In the genomic region with DNA sequence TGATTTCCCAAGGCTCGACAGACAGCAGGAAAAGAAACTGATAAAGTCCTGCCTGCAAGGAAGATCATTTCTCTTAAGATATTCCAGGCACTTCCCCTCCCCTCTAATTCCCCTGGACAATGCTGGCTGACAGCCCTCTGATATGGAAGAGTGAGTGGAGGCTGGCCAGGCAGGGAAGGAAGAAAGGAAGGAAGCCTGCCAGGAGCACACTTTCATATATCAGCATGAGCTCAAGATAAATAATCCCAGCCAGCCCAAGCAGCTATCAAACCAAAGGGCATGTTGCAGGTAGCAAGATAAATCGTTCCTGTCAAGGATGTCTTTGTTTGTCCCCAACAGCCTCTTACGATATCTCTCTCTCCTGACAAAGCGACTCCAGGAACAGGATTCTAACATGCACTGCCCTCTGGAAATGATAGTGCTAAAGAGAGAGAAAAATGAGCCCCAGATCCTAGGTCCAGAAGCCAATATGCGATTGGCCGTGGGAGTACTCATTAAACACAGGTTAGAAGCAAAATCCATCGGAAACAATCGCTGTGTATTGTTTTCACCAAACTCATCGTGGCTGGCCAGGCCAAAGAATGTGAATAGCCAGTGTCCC, we compare ENCODE assay signal across 11 mouse cellular contexts. TPM values are rescaled to one million over a fixed set of nuclear protein-coding genes. Genes with fewer than 3 reads are reported as not detected.
DNase-seq lines count a peak whose midpoint lies in the region; ATAC-seq and TF ChIP-seq lines count a peak whose summit lies in the region.
"Had no signal": no experiment of that assay in that cellular context is flagged by ENCODE, and none has a peak within 500 bp of the region (broad histone marks: within the 10 kb centered on the region; RNA-seq: fewer than 3 reads in every experiment).

No protein-coding gene starts in this region.

- H3K27me3 ChIP-seq in heart, embryonic 11.5 days (ENCODE audit: control insufficient read depth, insufficient read depth, low read length), result no peaks in the 10 kb centered on the region
- H3K27me3 ChIP-seq in hindbrain, embryonic 15.5 days, result no peaks in the 10 kb centered on the region
- H3K27me3 ChIP-seq in lung, embryonic 15.5 days, result no peaks in the 10 kb centered on the region
- no peaks in the 10 kb centered on the region for H3K27me3 ChIP-seq in stomach, postnatal 0 days (ENCODE audit: control insufficient read depth, insufficient read depth, low read length)

- peak overlapping the region; percentile 45 for H3K4me2 ChIP-seq in heart, embryonic 11.5 days
- no peak overlapping the region for H3K4me2 ChIP-seq in hindbrain, embryonic 15.5 days
- no peak overlapping the region; the same call in 1 of the 2 replicates for H3K4me2 ChIP-seq in lung, embryonic 15.5 days
- no peak overlapping the region for H3K4me2 ChIP-seq in stomach, postnatal 0 days (replicated peaks; ENCODE audit: low read depth)
- H3K4me2 ChIP-seq: midbrain, embryonic 12.5 days had no signal

- 0 out of 2 replicates have a peak overlapping the region, but pooled peaks have one; percentile 3 for H3K9ac ChIP-seq in heart, embryonic 11.5 days (ENCODE audit: low read depth, low read length)
- H3K9ac ChIP-seq in hindbrain, embryonic 15.5 days, result no peak overlapping the region
- no peak overlapping the region for H3K9ac ChIP-seq in lung, embryonic 15.5 days
- H3K9ac ChIP-seq in stomach, postnatal 0 days (ENCODE audit: low read length), result no peak overlapping the region
- H3K9ac ChIP-seq: midbrain, embryonic 12.5 days had no signal

- DNase-seq in heart, adult 18-20 months, result peak; percentile 24 to 60
- no peak for DNase-seq in heart, adult 8-10 months (ENCODE audit: low spot score)
- no peak for DNase-seq in stomach, postnatal 0 days (ENCODE audit: low spot score)
- no peak for DNase-seq in ovary, postnatal 10 days (ENCODE audit: low spot score)
- DNase-seq in Muller cell, postnatal 12 days (ENCODE audit: inconsistent ontology term), result no peak

- H3K9me3 ChIP-seq in heart, embryonic 11.5 days (replicated peaks; ENCODE audit: control insufficient read depth, low read length), result no peaks in the 10 kb centered on the region
- no peaks in the 10 kb centered on the region for H3K9me3 ChIP-seq in hindbrain, embryonic 15.5 days
- no peaks in the 10 kb centered on the region for H3K9me3 ChIP-seq in lung, embryonic 15.5 days
- no peaks in the 10 kb centered on the region for H3K9me3 ChIP-seq in stomach, postnatal 0 days (ENCODE audit: control insufficient read depth, low read length)
- H3K9me3 ChIP-seq: embryonic facial prominence, embryonic 10.5 days; midbrain, embryonic 12.5 days had no signal

- TF ChIP-seq EP300 in stomach, postnatal 0 days (optimal IDR thresholded peaks at IDR 0.05), result no peak

- no peak overlapping the region for H3K4me3 ChIP-seq in heart, embryonic 11.5 days (ENCODE audit: low read depth, low read length)
- no peak overlapping the region for H3K4me3 ChIP-seq in hindbrain, embryonic 15.5 days
- no peak overlapping the region for H3K4me3 ChIP-seq in lung, embryonic 15.5 days
- H3K4me3 ChIP-seq in stomach, postnatal 0 days (ENCODE audit: low read depth, low read length), result no peak overlapping the region
- H3K4me3 ChIP-seq: embryonic facial prominence, embryonic 10.5 days; midbrain, embryonic 12.5 days had no signal

- ATAC-seq in heart, embryonic 11.5 days (replicated peaks; ENCODE audit: insufficient number of reproducible peaks, low FRiP score, low TSS enrichment), result peak; percentile 81
- peak; percentile 47; the same call in 1 of the 2 replicates for ATAC-seq in hindbrain, embryonic 15.5 days (ENCODE audit: low FRiP score, low read depth)
- ATAC-seq in lung, embryonic 15.5 days (ENCODE audit: borderline replicate concordance, extremely low read depth, low FRiP score, low TSS enrichment), result peak; percentile 62; the same call in 1 of the 2 replicates
- ATAC-seq in stomach, postnatal 0 days (ENCODE audit: low FRiP score, low TSS enrichment), result no peak
- ATAC-seq: forebrain, embryonic 16.5 days had no signal

- 17% methylated on average over 9 of the region's 9 CpGs for WGBS in heart, embryonic 11.5 days (ENCODE audit: insufficient replicate concordance)
- WGBS in hindbrain, embryonic 15.5 days, result 59% methylated on average over 9 of the region's 9 CpGs
- WGBS in lung, embryonic 15.5 days, result 27% methylated on average over 9 of the region's 9 CpGs
- 29% methylated on average over 9 of the region's 9 CpGs for WGBS in stomach, postnatal 0 days

- peaks cover 16% of the 10 kb centered on the region for H3K4me1 ChIP-seq in heart, embryonic 11.5 days (ENCODE audit: control insufficient read depth, insufficient read depth, low read length)
- peaks cover 8% of the 10 kb centered on the region for H3K4me1 ChIP-seq in hindbrain, embryonic 15.5 days (replicated peaks)
- H3K4me1 ChIP-seq in lung, embryonic 15.5 days, result peaks cover 10% of the 10 kb centered on the region; the same call in 1 of the 2 replicates
- H3K4me1 ChIP-seq in stomach, postnatal 0 days (replicated peaks; ENCODE audit: control insufficient read depth, insufficient read depth), result no peaks in the 10 kb centered on the region; the same call in 1 of the 2 replicates
- H3K4me1 ChIP-seq: midbrain, embryonic 12.5 days had no signal

- H3K27ac ChIP-seq in heart, embryonic 11.5 days (ENCODE audit: low read depth, low read length), result peak overlapping the region; percentile 54; the same call in 1 of the 2 replicates
- peak overlapping the region; percentile 21; the same call in 1 of the 2 replicates for H3K27ac ChIP-seq in hindbrain, embryonic 15.5 days (replicated peaks)
- H3K27ac ChIP-seq in lung, embryonic 15.5 days, result no peak overlapping the region; the same call in 1 of the 2 replicates
- H3K27ac ChIP-seq in stomach, postnatal 0 days (replicated peaks), result no peak overlapping the region
- H3K27ac ChIP-seq: embryonic facial prominence, embryonic 10.5 days; midbrain, embryonic 12.5 days had no signal

- no peak for TF ChIP-seq CTCF in stomach, postnatal 0 days (IDR thresholded peaks at IDR 0.05; ENCODE audit: low read depth)

- H3K36me3 ChIP-seq in heart, embryonic 11.5 days (ENCODE audit: control insufficient read depth, insufficient read depth, low read length), result no peaks in the 10 kb centered on the region
- no peaks in the 10 kb centered on the region for H3K36me3 ChIP-seq in hindbrain, embryonic 15.5 days
- no peaks in the 10 kb centered on the region for H3K36me3 ChIP-seq in lung, embryonic 15.5 days
- H3K36me3 ChIP-seq in stomach, postnatal 0 days (ENCODE audit: control insufficient read depth, insufficient read depth, low read length), result no peaks in the 10 kb centered on the region
- H3K36me3 ChIP-seq: embryonic facial prominence, embryonic 10.5 days; midbrain, embryonic 12.5 days had no signal

RNA-seq across cellular contexts. Expression of gene Rasgef1b, which starts 58.8 kb away (rescaled TPM):
- 10 to 100 TPM; 14.6 to 19.6 TPM for total RNA-seq in heart, adult 18-20 months (2021)
- total RNA-seq in heart, adult 8-10 months (2022), result 10 to 100 TPM in 1 of 4 experiments, 1 to 10 TPM in 3; 6.4 to 12.0 (median 9.1) TPM
- 41.6 and 44.2 TPM in 2 replicates for polyA plus RNA-seq in heart, embryonic 11.5 days (2014; fragmentation: Nextera tagmentation; extraction: Ambion mirVana)
- polyA plus RNA-seq in hindbrain, embryonic 15.5 days (2015; fragmentation: Nextera tagmentation; extraction: Ambion mirVana), result 54.2 and 56.7 TPM in 2 replicates
- polyA plus RNA-seq in lung, embryonic 15.5 days (2015; fragmentation: Nextera tagmentation; extraction: Ambion mirVana), result 14.9 and 16.3 TPM in 2 replicates
- polyA plus RNA-seq in stomach, postnatal 0 days (2015; fragmentation: Nextera tagmentation; extraction: Ambion mirVana), result 37.4 and 40.7 TPM in 2 replicates

Comparison
In these comparisons a context has a peak if more than half of its experiments do, and no peak if none do; other contexts are left out.
1. DNase-seq: peak in heart, adult 18-20 months (2 of 2); none in heart, adult 8-10 months (single experiment), stomach, postnatal 0 days (single experiment), ovary, postnatal 10 days (single experiment) and Muller cell, postnatal 12 days (single experiment).
2. H3K27ac ChIP-seq: peak in heart, embryonic 11.5 days (single experiment) and hindbrain, embryonic 15.5 days (single experiment); none in lung, embryonic 15.5 days (single experiment) and stomach, postnatal 0 days (single experiment).